Mouse (Mus musculus) brain, embryonic 14.5 days (tissue): ENCODE measurements around the gene Ptgfrn.

Source experiments
- CTCF ChIP-seq: fragments of 200-500 bp; IDR thresholded peaks from 2 replicates; pipeline ENCODE4 v1.5.1; 2012; ENCODE audit warnings: inconsistent platforms, mild to moderate bottlenecking, moderate library complexity, borderline replicate concordance; ENCODE audit not compliant: insufficient read depth, insufficient read length; ENCODE audit errors: extremely low read depth
- POLR2A ChIP-seq: fragments of 200-500 bp; IDR thresholded peaks from 2 replicates; pipeline ENCODE4 v1.6.1; 2012; ENCODE audit warnings: mild to moderate bottlenecking, inconsistent platforms, borderline replicate concordance; ENCODE audit not compliant: poor library complexity, insufficient read depth, insufficient read length, severe bottlenecking; ENCODE audit errors: extremely low read depth

DNA sequence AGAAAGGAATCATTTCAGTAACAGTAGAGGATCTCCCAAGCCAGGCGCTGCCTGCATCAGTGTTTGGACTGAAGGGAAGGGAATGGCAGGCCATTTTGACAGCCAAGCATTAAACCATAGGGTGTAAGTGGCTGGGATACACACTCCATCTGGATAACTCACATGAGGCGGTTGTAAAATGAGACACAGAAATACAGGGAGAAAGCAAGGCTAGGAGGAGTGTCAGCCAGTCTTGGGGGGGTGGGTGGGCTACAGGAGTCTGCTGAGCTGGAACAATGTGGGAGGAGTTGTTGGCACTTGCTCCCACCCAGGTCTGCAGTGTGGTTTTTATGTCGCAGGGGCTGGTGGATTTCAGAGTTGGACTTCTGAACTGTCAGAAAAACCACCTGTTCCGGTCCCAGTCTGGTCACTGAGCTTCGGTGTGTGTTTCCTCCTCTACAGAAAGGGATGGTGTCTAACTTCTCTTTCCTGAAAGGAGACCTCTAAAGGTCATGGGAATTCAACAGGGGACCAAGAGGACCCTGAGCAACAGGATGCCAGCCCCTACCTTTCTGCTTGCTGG lies 72.0 kb downstream of the Ptgfrn start:
- TF ChIP-seq POLR2A: no peak
- no peak for TF ChIP-seq CTCF
